Mouse (Mus musculus) embryonic facial prominence, embryonic 14.5 days (tissue): ENCODE results near the gene G430095P16Rik. TPM values are rescaled to one million over a fixed set of nuclear protein-coding genes. Genes with fewer than 3 reads are reported as not detected.

ENCODE experiments used
- ATAC-seq: fragments of 200-750 bp; cut with Nextera tagmentation; 2 replicates; pipeline ENCODE4 v1.8.0; 2017; ENCODE audit warnings: low read depth, moderate number of reproducible peaks, moderate TSS enrichment
- DNase-seq: peaks from one replicate; pipeline ENCODE4 v3.0.0-alpha.2; 2015; ENCODE audit warnings: low spot score
- H3K27ac ChIP-seq: fragments of 300-500 bp; sonication (generic); replicated peaks from 2 replicates; pipeline ENCODE4 v1.5.1; 2014; ENCODE audit warnings: low read depth, mild to moderate bottlenecking, low read length, moderate library complexity
- H3K27me3 ChIP-seq: fragments of 300-500 bp; sonication (generic); replicated peaks from 2 replicates; pipeline ENCODE4 v1.6.1; 2014; ENCODE audit warnings: low read length; ENCODE audit not compliant: control insufficient read depth, insufficient read depth
- H3K36me3 ChIP-seq: fragments of 300-500 bp; sonication (generic); 2 replicates; pipeline ENCODE4 v1.6.1; 2014; ENCODE audit warnings: low read length, mixed read lengths; ENCODE audit not compliant: control insufficient read depth, insufficient read depth
- H3K4me1 ChIP-seq: fragments of 300-500 bp; sonication (generic); 2 replicates; pipeline ENCODE4 v1.6.1; 2014; ENCODE audit warnings: antibody characterized with exemption, low read length; ENCODE audit not compliant: control insufficient read depth, insufficient read depth
- H3K4me2 ChIP-seq: fragments of 300-500 bp; sonication (generic); 2 replicates; pipeline ENCODE4 v1.6.1; 2014; ENCODE audit warnings: low read depth, mild to moderate bottlenecking, low read length, moderate library complexity, mixed read lengths
- H3K4me3 ChIP-seq: fragments of 300-500 bp; sonication (generic); 2 replicates; pipeline ENCODE4 v1.5.1; 2014; ENCODE audit warnings: low read depth, mild to moderate bottlenecking, low read length
- H3K9ac ChIP-seq: fragments of 300-500 bp; sonication (generic); 2 replicates; pipeline ENCODE4 v1.6.1; 2014; ENCODE audit warnings: low read depth, mild to moderate bottlenecking, low read length, moderate library complexity, mixed read lengths
- H3K9me3 ChIP-seq: fragments of 300-500 bp; sonication (generic); 2 replicates; pipeline ENCODE4 v1.6.1; 2016; ENCODE audit warnings: low read length; ENCODE audit not compliant: control insufficient read depth
- whole genome bisulfite sequencing: fragments of 180-500 bp; shearing (Covaris S2); extraction: QIAGEN DNeasy Blood & Tissue Kit; methylation state at CpG from one replicate; pipeline ENCODE4 v1.1.7; 2014; 5-methylcytosine and 5-hydroxymethylcytosine counted together
- polyA plus RNA-seq: library from polyadenylated mRNA; unstranded; fragments of >200 nt; fragmentation: Nextera tagmentation; extraction: Ambion mirVana; gene quantifications from 2 replicates; pipeline ENCODE4 v1.2.1, GENCODE M21; 2014

The G430095P16Rik gene
- polyA plus RNA-seq, 1 experiment from 2014 or later = 2.7 TPM

GRCm38 (mm10) chr8:84764870-84765495, 42.2 kb downstream of the G430095P16Rik start:
- H3K27ac ChIP-seq = no peak overlapping the region
- DNase-seq (no peak), ATAC-seq (no peak)
- H3K9ac ChIP-seq = no peak overlapping the region
- no peaks in the 10 kb centered on the region for H3K9me3 ChIP-seq
- H3K36me3 ChIP-seq = peaks cover 64% of the 10 kb centered on the region
- peaks cover 4% of the 10 kb centered on the region for H3K27me3 ChIP-seq
- H3K4me2 ChIP-seq = no peak overlapping the region
- 72% methylated on average over 16 of the region's 17 CpGs for WGBS
- H3K4me3 ChIP-seq = no peak overlapping the region
- peaks cover 17% of the 10 kb centered on the region for H3K4me1 ChIP-seq

- peaks cover 18% of the 10 kb centered on the region for H3K4me1 ChIP-seq
- peaks cover 4% of the 10 kb centered on the region for H3K27me3 ChIP-seq
- no peak for DNase-seq
- no peak overlapping the region for H3K4me3 ChIP-seq
- H3K36me3 ChIP-seq = peaks cover 68% of the 10 kb centered on the region
- 0 out of 2 replicates have a peak overlapping the region, but pooled peaks have one; percentile 28 for H3K27ac ChIP-seq
- H3K9me3 ChIP-seq = no peaks in the 10 kb centered on the region
- 0 out of 2 replicates have a peak overlapping the region, but pooled peaks have one; percentile 25 for H3K9ac ChIP-seq
- ATAC-seq = no peak
- WGBS = 22% methylated on average over 10 of the region's 10 CpGs
- H3K4me2 ChIP-seq = no peak overlapping the region; the same call in 1 of the 2 replicates
These were observed 42.8 kb downstream of the G430095P16Rik start for GRCm38 (mm10) chr8:84765629-84766028.

GRCm38 (mm10) chr8:84766422-84766821, 43.6 kb downstream of the G430095P16Rik start:
- peaks cover 10% of the 10 kb centered on the region for H3K27me3 ChIP-seq
- peak overlapping the region; percentile 28; the same call in 1 of the 2 replicates for H3K27ac ChIP-seq
- H3K9ac ChIP-seq = 0 out of 2 replicates have a peak overlapping the region, but pooled peaks have one; percentile 25
- WGBS = 54% methylated on average over 9 of the region's 9 CpGs
- H3K4me1 ChIP-seq = peaks cover 21% of the 10 kb centered on the region
- peaks cover 72% of the 10 kb centered on the region for H3K36me3 ChIP-seq
- no peak; the same call in 1 of the 2 replicates for ATAC-seq
- H3K9me3 ChIP-seq = no peaks in the 10 kb centered on the region
- no peak overlapping the region for H3K4me3 ChIP-seq
- H3K4me2 ChIP-seq = no peak overlapping the region
- DNase-seq = no peak

- Histone ChIP-seq H3K4me3 (no peak overlapping the region), H3K36me3 (peaks cover 71% of the 10 kb centered on the region), H3K27me3 (peaks cover 11% of the 10 kb centered on the region), H3K9me3 (no peaks in the 10 kb centered on the region), H3K9ac (no peak overlapping the region), H3K4me1 (peaks cover 29% of the 10 kb centered on the region), H3K27ac (no peak overlapping the region), H3K4me2 (no peak overlapping the region)
- DNase-seq (no peak), ATAC-seq (no peak)
- WGBS = 73% methylated on average over 10 of the region's 10 CpGs
These were observed 44.4 kb downstream of the G430095P16Rik start for GRCm38 (mm10) chr8:84767221-84767620.

GRCm38 (mm10) chr8:84768343-84769095, 45.7 kb downstream of the G430095P16Rik start:
- H3K36me3 ChIP-seq = peaks cover 59% of the 10 kb centered on the region
- no peaks in the 10 kb centered on the region for H3K9me3 ChIP-seq
- WGBS = 89% methylated on average over 14 of the region's 14 CpGs
- peaks cover 14% of the 10 kb centered on the region for H3K27me3 ChIP-seq
- ATAC-seq (no peak), DNase-seq (no peak)
- peaks cover 42% of the 10 kb centered on the region for H3K4me1 ChIP-seq
- H3K27ac ChIP-seq = no peak overlapping the region
- H3K4me3 ChIP-seq = no peak overlapping the region
- no peak overlapping the region for H3K4me2 ChIP-seq
- H3K9ac ChIP-seq = no peak overlapping the region

- Histone ChIP-seq H3K36me3 (peaks cover 51% of the 10 kb centered on the region), H3K27me3 (peaks cover 14% of the 10 kb centered on the region)
- no peak for ATAC-seq
These were observed 46.5 kb downstream of the G430095P16Rik start for GRCm38 (mm10) chr8:84769324-84769723.

GRCm38 (mm10) chr8:84770100-84770953, 47.5 kb downstream of the G430095P16Rik start:
- no peak for DNase-seq
- no peak for ATAC-seq
- Histone ChIP-seq H3K4me2 (peak overlapping the region; percentile 60), H3K9ac (peak overlapping the region; percentile 38; the same call in 1 of the 2 replicates), H3K9me3 (no peaks in the 10 kb centered on the region), H3K36me3 (peaks cover 51% of the 10 kb centered on the region), H3K27me3 (peaks cover 19% of the 10 kb centered on the region), H3K4me1 (peaks cover 50% of the 10 kb centered on the region), H3K27ac (peak overlapping the region; percentile 55; the same call in 1 of the 2 replicates), H3K4me3 (0 out of 2 replicates have a peak overlapping the region, but pooled peaks have one; percentile 4)
- 40% methylated on average over 12 of the region's 12 CpGs for WGBS

More at GRCm38 (mm10) chr8:84769324-84769723, 46.5 kb downstream of the G430095P16Rik start:
- H3K4me1 ChIP-seq = peaks cover 43% of the 10 kb centered on the region
- no peak overlapping the region for H3K27ac ChIP-seq
- no peaks in the 10 kb centered on the region for H3K9me3 ChIP-seq
- H3K4me3 ChIP-seq = no peak overlapping the region
- H3K9ac ChIP-seq = no peak overlapping the region
- no peak overlapping the region for H3K4me2 ChIP-seq
- no peak for DNase-seq
- WGBS = 83% methylated on average over 8 of the region's 8 CpGs
